Mouse (Mus musculus): ENCODE measurements around the gene Wbp1l.
"Not testable (repeated sequence)": the region's sequence is repeated elsewhere in the genome, so short reads cannot be mapped to it uniquely, and the experiment has no call there.

Gene Wbp1l

GRCm38 (mm10) chr19:46598720-46599252, at the start of gene Wbp1l:
Wbp1l (plus strand) TSS chr19:46599084.
- in situ Hi-C loops (cut with MboI; ENCODE audit: low pct_unique_long_range_greater_than_20kb in 1 of 2, low sequenced_read_pairs in 2 of 2, unreplicated experiment in 1 of 2), result no loop called here

- in situ Hi-C loops (cut with MboI; ENCODE audit: low pct_unique_long_range_greater_than_20kb in 1 of 2, low sequenced_read_pairs in 2 of 2, unreplicated experiment in 1 of 2), result no loop called here
These were observed 48.5 kb upstream of the Wbp1l start for GRCm38 (mm10) chr19:46550385-46550784.

- in situ Hi-C loops (cut with MboI; ENCODE audit: low pct_unique_long_range_greater_than_20kb in 1 of 2, low sequenced_read_pairs in 2 of 2, unreplicated experiment in 1 of 2), result no loop called here
These were observed 46.4 kb upstream of the Wbp1l start for GRCm38 (mm10) chr19:46552496-46552895.

- in situ Hi-C loops (cut with MboI; ENCODE audit: low pct_unique_long_range_greater_than_20kb in 1 of 2, low sequenced_read_pairs in 2 of 2, unreplicated experiment in 1 of 2), result no loop called here
These were observed 45.3 kb upstream of the Wbp1l start for GRCm38 (mm10) chr19:46553541-46553955.

- in situ Hi-C loops (cut with MboI; ENCODE audit: low pct_unique_long_range_greater_than_20kb in 1 of 2, low sequenced_read_pairs in 2 of 2, unreplicated experiment in 1 of 2), result no loop called here
These were observed 40.9 kb upstream of the Wbp1l start for GRCm38 (mm10) chr19:46558009-46558408.

- in situ Hi-C loops (cut with MboI; ENCODE audit: low pct_unique_long_range_greater_than_20kb in 1 of 2, low sequenced_read_pairs in 2 of 2, unreplicated experiment in 1 of 2), result no loop called here
These were observed 40.3 kb upstream of the Wbp1l start for GRCm38 (mm10) chr19:46558631-46559030.

- in situ Hi-C loops (cut with MboI; ENCODE audit: low pct_unique_long_range_greater_than_20kb in 1 of 2, low sequenced_read_pairs in 2 of 2, unreplicated experiment in 1 of 2), result no loop called here
These were observed 36.8 kb upstream of the Wbp1l start for GRCm38 (mm10) chr19:46562132-46562531.

GRCm38 (mm10) chr19:46562581-46563515, 36.0 kb upstream of the Wbp1l start:
- in situ Hi-C loops (cut with MboI; ENCODE audit: low pct_unique_long_range_greater_than_20kb in 1 of 2, low sequenced_read_pairs in 2 of 2, unreplicated experiment in 1 of 2), result no loop called here

GRCm38 (mm10) chr19:46563603-46564002, 35.3 kb upstream of the Wbp1l start:
- in situ Hi-C loops (cut with MboI; ENCODE audit: low pct_unique_long_range_greater_than_20kb in 1 of 2, low sequenced_read_pairs in 2 of 2, unreplicated experiment in 1 of 2), result no loop called here

- in situ Hi-C loops (cut with MboI; ENCODE audit: low pct_unique_long_range_greater_than_20kb in 1 of 2, low sequenced_read_pairs in 2 of 2, unreplicated experiment in 1 of 2), result no loop called here
These were observed 34.8 kb upstream of the Wbp1l start for GRCm38 (mm10) chr19:46564043-46564462.

- in situ Hi-C loops (cut with MboI; ENCODE audit: low pct_unique_long_range_greater_than_20kb in 1 of 2, low sequenced_read_pairs in 2 of 2, unreplicated experiment in 1 of 2), result not testable (repeated sequence)
These were observed 27.5 kb upstream of the Wbp1l start for GRCm38 (mm10) chr19:46571211-46571877.

- in situ Hi-C loops (cut with MboI; ENCODE audit: low pct_unique_long_range_greater_than_20kb in 1 of 2, low sequenced_read_pairs in 2 of 2, unreplicated experiment in 1 of 2), result no loop called here
These were observed 27.0 kb upstream of the Wbp1l start for GRCm38 (mm10) chr19:46571878-46572244.

GRCm38 (mm10) chr19:46572548-46572947, 26.3 kb upstream of the Wbp1l start:
- in situ Hi-C loops (cut with MboI; ENCODE audit: low pct_unique_long_range_greater_than_20kb in 1 of 2, low sequenced_read_pairs in 2 of 2, unreplicated experiment in 1 of 2), result no loop called here

GRCm38 (mm10) chr19:46572951-46573937, 25.6 kb upstream of the Wbp1l start, which contains the start of the genes Arl3 and Sfxn2:
Arl3 (minus strand) TSS chr19:46573198.
Sfxn2 (plus strand) TSS chr19:46573365.
- in situ Hi-C loops (cut with MboI; ENCODE audit: low pct_unique_long_range_greater_than_20kb in 1 of 2, low sequenced_read_pairs in 2 of 2, unreplicated experiment in 1 of 2), result no loop called here

- in situ Hi-C loops (cut with MboI; ENCODE audit: low pct_unique_long_range_greater_than_20kb in 1 of 2, low sequenced_read_pairs in 2 of 2, unreplicated experiment in 1 of 2), result no loop called here
These were observed 24.9 kb upstream of the Wbp1l start for GRCm38 (mm10) chr19:46573990-46574389.

- in situ Hi-C loops (cut with MboI; ENCODE audit: low pct_unique_long_range_greater_than_20kb in 1 of 2, low sequenced_read_pairs in 2 of 2, unreplicated experiment in 1 of 2), result no loop called here
These were observed 23.7 kb upstream of the Wbp1l start for GRCm38 (mm10) chr19:46575196-46575595.

GRCm38 (mm10) chr19:46587823-46588508, 10.9 kb upstream of the Wbp1l start:
- in situ Hi-C loops (cut with MboI; ENCODE audit: low pct_unique_long_range_greater_than_20kb in 1 of 2, low sequenced_read_pairs in 2 of 2, unreplicated experiment in 1 of 2), result loop anchor here in 1 of 2 experiments (5.0 kb wide), 1 partner anchor 144 kb away; no protein-coding TSS in a partner anchor

- in situ Hi-C loops (cut with MboI; ENCODE audit: low pct_unique_long_range_greater_than_20kb in 1 of 2, low sequenced_read_pairs in 2 of 2, unreplicated experiment in 1 of 2), result no loop called here
These were observed 7.3 kb upstream of the Wbp1l start for GRCm38 (mm10) chr19:46591575-46591974.

All from mouse embryonic stem cell (cell line).